Mouse (Mus musculus): ENCODE measurements around the gene Il1rn. TPM values are rescaled to one million over a fixed set of nuclear protein-coding genes. Genes with fewer than 3 reads are reported as not detected.

Il1rn gene
- polyA plus RNA-seq, 1 experiment from 2014 or later = 0.84 TPM

DNA sequence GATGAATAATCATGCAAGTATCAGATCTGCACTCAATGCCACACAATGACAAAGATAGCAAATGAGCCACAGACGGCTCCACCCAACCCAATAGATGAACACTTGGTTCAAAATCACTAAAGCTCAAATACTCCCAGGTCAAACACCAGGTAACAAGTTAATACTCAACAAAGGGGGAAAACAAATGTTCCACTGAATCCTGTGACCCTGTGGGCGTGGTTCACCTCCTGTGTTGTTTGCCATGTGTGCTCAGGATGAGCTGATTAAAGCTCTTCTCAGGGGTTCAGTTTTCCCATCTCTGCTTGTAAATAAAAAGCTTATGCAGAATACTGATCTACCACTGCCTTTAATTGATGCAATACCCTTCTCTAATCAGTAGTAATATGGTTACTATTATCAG lies 14.5 kb downstream of the Il1rn start:
- H3K9ac ChIP-seq = no peak overlapping the region
- no peak overlapping the region for H3K4me3 ChIP-seq
- H3K4me2 ChIP-seq = no peak overlapping the region
- no peak for ATAC-seq (ENCODE audit: borderline replicate concordance, extremely low read depth, low FRiP score, low TSS enrichment)
- 65% methylated on average over 2 of the region's 2 CpGs for WGBS
- H3K36me3 ChIP-seq = no peaks in the 10 kb centered on the region
- no peak overlapping the region for H3K27ac ChIP-seq
- H3K4me1 ChIP-seq = no peaks in the 10 kb centered on the region
- no peaks in the 10 kb centered on the region for H3K27me3 ChIP-seq
- H3K9me3 ChIP-seq = no peaks in the 10 kb centered on the region

GRCm38 (mm10) chr2:24353042-24353441 lies 16.4 kb downstream of the Il1rn start:
- Histone ChIP-seq H3K4me2 (no peak overlapping the region), H3K27ac (no peak overlapping the region), H3K9ac (no peak overlapping the region), H3K36me3 (no peaks in the 10 kb centered on the region), H3K27me3 (no peaks in the 10 kb centered on the region), H3K9me3 (no peaks in the 10 kb centered on the region), H3K4me1 (no peaks in the 10 kb centered on the region), H3K4me3 (no peak overlapping the region)
- no peak for ATAC-seq (ENCODE audit: borderline replicate concordance, extremely low read depth, low FRiP score, low TSS enrichment)
- WGBS = 79% methylated on average over 2 of the region's 2 CpGs

DNA sequence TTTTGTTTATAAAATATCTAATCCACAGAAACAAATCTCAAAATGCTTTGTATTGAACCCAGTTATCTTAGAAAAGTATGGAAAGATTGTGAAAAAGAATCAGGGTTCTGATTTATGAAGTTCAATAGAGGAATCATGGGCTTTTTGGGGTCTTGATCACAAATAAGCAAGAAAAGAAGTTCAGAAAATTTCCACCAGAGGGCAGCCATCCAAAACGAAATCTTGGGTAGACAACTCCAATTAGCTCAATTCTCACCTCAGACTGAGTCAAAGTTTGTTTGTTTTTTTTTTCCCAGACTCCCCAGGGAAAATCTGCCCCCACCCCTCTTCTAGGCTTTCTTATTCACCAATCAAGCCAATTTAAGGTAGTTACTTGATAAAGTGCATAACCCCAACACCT lies 21.0 kb downstream of the Il1rn start:
- H3K27me3 ChIP-seq = no peaks in the 10 kb centered on the region

GRCm38 (mm10) chr2:24359347-24359746 lies 22.7 kb downstream of the Il1rn start:
- Histone ChIP-seq H3K4me2 (no peak overlapping the region), H3K27ac (no peak overlapping the region), H3K36me3 (no peaks in the 10 kb centered on the region), H3K9ac (no peak overlapping the region), H3K4me1 (no peaks in the 10 kb centered on the region), H3K9me3 (no peaks in the 10 kb centered on the region), H3K27me3 (no peaks in the 10 kb centered on the region), H3K4me3 (no peak overlapping the region)
- WGBS = 84% methylated on average over 1 of the region's 1 CpGs
- no peak for ATAC-seq (ENCODE audit: borderline replicate concordance, extremely low read depth, low FRiP score, low TSS enrichment)

More for the DNA sequence above, 21.0 kb downstream of the Il1rn start:
- 17% methylated on average over 1 of the region's 1 CpGs for WGBS
- Histone ChIP-seq H3K9me3 (no peaks in the 10 kb centered on the region), H3K4me1 (no peaks in the 10 kb centered on the region), H3K36me3 (no peaks in the 10 kb centered on the region), H3K4me2 (no peak overlapping the region), H3K9ac (no peak overlapping the region), H3K27ac (no peak overlapping the region), H3K4me3 (no peak overlapping the region)
- ATAC-seq (ENCODE audit: borderline replicate concordance, extremely low read depth, low FRiP score, low TSS enrichment) = no peak

- WGBS = 53% methylated on average over 3 of the region's 3 CpGs
- no peaks in the 10 kb centered on the region for H3K27me3 ChIP-seq
- no peak overlapping the region for H3K27ac ChIP-seq
- peaks cover 11% of the 10 kb centered on the region for H3K4me1 ChIP-seq
- no peak overlapping the region for H3K4me3 ChIP-seq
- ATAC-seq (ENCODE audit: borderline replicate concordance, extremely low read depth, low FRiP score, low TSS enrichment) = no peak
- no peaks in the 10 kb centered on the region for H3K36me3 ChIP-seq
- no peaks in the 10 kb centered on the region for H3K9me3 ChIP-seq
- H3K9ac ChIP-seq = no peak overlapping the region
- H3K4me2 ChIP-seq = no peak overlapping the region
Observed at GRCm38 (mm10) chr2:24363818-24364217, 27.2 kb downstream of the Il1rn start.

GRCm38 (mm10) chr2:24366214-24366975 lies 29.7 kb downstream of the Il1rn start:
- 56% methylated on average over 12 of the region's 12 CpGs for WGBS
- H3K9ac ChIP-seq = no peak overlapping the region
- H3K27me3 ChIP-seq = no peaks in the 10 kb centered on the region
- ATAC-seq (ENCODE audit: borderline replicate concordance, extremely low read depth, low FRiP score, low TSS enrichment) = no peak
- peaks cover 11% of the 10 kb centered on the region for H3K4me1 ChIP-seq
- no peaks in the 10 kb centered on the region for H3K36me3 ChIP-seq
- no peak overlapping the region for H3K4me2 ChIP-seq
- no peak overlapping the region for H3K4me3 ChIP-seq
- no peaks in the 10 kb centered on the region for H3K9me3 ChIP-seq
- no peak overlapping the region for H3K27ac ChIP-seq

DNA sequence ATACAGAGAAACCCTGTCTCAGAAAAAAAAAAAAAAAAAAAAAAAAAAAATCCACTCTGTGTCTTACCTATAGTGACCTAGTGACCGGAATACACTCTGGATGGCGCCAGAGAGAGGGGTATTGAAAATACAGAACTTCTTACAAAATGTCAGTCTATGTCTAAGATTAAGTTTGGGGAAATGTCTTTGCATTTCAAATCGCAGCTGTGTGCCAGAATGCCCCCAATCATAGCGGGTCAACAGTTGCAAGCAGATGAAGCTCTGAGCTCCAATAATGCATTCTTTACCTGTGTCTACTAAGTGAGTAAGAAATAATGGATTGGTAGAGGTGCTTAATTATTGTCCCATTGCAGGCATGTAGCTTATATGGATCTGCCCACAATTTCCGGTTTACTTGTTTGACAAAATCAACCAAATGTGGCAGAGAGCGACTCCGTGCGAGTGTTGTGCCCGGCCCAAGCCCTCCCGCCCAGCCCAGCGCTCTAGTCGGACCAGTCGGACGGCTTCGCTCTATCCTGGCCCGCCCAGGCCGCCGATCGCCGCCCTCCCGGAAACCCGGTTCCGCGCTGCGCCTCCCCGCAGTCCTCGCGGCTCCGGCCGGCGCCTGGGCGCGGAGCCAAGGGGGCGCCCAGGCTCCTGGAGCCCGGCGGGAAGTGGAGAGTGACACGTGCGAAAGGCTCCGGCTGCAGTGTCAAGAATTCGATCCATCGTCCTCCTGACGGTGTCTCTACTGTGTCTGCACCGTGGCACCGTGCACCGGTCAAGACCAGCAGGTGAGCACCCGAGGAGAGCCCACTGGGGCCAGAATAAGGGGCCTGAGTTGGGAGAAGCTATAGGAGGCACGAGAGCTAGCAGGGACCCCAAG lies 30.6 kb downstream of the Il1rn start, which contains the start of gene Psd4:
Gene Psd4, plus strand, starts transcription at position 551 of the 865 bp plus-strand sequence.
- no peaks in the 10 kb centered on the region for H3K36me3 ChIP-seq
- H3K27ac ChIP-seq = no peak within 1 kb of the TSS
- ATAC-seq (ENCODE audit: borderline replicate concordance, extremely low read depth, low FRiP score, low TSS enrichment) = peak; percentile 93
- H3K9ac ChIP-seq = no peak within 1 kb of the TSS
- H3K4me2 ChIP-seq = peak within 1 kb of the TSS; percentile 58
- H3K4me1 ChIP-seq = peaks cover 11% of the 10 kb centered on the region
- H3K9me3 ChIP-seq = no peaks in the 10 kb centered on the region
- no peaks in the 10 kb centered on the region for H3K27me3 ChIP-seq
- peak within 1 kb of the TSS; percentile 25 for H3K4me3 ChIP-seq
- WGBS = 2% methylated on average over 44 of the region's 47 CpGs

- peak overlapping the region; percentile 25 for H3K4me3 ChIP-seq
- no peaks in the 10 kb centered on the region for H3K9me3 ChIP-seq
- no peaks in the 10 kb centered on the region for H3K27me3 ChIP-seq
- H3K27ac ChIP-seq = no peak overlapping the region
- peaks cover 11% of the 10 kb centered on the region for H3K4me1 ChIP-seq
- H3K4me2 ChIP-seq = peak overlapping the region; percentile 58
- H3K9ac ChIP-seq = no peak overlapping the region
- no peak for ATAC-seq (ENCODE audit: borderline replicate concordance, extremely low read depth, low FRiP score, low TSS enrichment)
- whole genome bisulfite sequencing = 45% methylated on average over 4 of the region's 4 CpGs
- no peaks in the 10 kb centered on the region for H3K36me3 ChIP-seq
Observed at GRCm38 (mm10) chr2:24367895-24368261, 31.2 kb downstream of the Il1rn start.

DNA sequence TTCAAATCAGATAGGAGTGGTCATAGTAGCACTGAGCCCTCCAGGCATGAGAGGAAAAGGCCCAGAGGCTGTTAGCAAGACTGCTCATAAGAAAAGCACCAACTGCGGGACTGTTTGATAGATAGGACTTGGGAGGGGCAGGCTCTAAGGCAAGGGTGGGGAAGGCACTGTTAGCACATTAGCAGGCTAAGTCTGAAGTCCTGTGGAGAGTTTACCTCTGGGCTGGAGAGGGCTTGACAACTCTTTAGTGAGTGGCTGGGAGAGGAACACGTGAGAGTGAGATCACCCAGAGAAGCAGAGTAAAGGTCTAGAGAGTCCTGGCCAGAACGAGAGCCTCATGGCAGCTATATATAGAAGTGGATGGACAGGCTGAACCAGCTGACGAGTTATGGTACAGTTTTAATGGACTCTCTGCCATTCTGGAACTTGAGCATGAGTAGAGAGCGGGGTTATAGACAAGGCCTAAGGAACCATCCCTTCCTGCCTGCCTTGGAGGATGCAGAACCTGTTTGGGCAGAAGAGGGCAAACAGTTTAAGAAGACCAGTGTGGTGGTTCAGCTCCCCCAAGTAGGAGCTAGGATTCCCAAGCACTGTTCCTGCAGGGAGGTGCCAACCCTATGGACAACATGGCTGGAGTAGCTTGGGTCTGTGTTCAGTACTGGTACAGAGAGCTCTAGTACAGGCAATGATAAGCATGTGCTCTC lies 42.2 kb downstream of the Il1rn start:
- no peaks in the 10 kb centered on the region for H3K4me1 ChIP-seq
- no peaks in the 10 kb centered on the region for H3K36me3 ChIP-seq
- H3K9me3 ChIP-seq = no peaks in the 10 kb centered on the region
- no peaks in the 10 kb centered on the region for H3K27me3 ChIP-seq
- H3K9ac ChIP-seq = no peak overlapping the region
- WGBS = 51% methylated on average over 5 of the region's 5 CpGs
- H3K4me3 ChIP-seq = no peak overlapping the region
- no peak overlapping the region for H3K27ac ChIP-seq
- H3K4me2 ChIP-seq = no peak overlapping the region
- ATAC-seq (ENCODE audit: borderline replicate concordance, extremely low read depth, low FRiP score, low TSS enrichment) = peak; percentile 64

DNA sequence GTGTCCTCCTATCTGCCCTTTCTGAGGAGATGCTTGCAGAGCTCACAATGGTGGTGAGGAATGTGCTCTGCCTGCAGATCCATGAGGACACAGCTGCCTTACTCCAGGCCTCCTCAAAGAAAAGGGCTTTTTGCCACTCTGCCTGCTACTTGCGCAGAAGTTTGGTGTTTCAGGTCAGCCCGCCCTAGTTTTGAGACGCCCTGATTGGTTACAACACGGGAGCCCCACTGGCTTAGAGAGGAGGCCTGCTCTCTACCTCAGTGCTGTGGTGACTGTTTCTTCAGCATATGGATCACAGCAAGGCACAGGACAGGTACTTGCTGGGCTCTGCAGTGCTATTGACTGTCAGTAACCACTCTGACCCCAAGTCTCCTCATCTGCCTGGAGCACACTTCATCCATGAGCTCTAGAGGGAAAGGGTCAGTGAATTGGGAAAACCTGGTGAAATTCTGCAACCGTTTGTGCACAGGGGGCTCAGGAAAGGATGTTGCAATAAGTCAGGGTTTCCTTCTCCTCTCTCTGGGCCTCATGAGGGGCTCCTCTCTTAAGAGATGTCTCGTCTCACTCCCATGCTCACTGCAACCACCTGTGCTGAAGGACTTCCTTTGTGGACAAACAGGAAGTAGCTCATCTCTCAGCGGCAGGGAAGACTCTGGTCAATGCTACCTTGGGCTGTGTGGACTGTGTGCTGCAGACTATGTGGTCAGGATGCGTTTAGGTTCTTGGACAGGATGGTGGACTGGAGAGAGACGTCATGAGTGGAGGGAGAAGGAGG lies 46.0 kb downstream of the Il1rn start:
- H3K27me3 ChIP-seq = no peaks in the 10 kb centered on the region
- WGBS = 62% methylated on average over 9 of the region's 9 CpGs
- no peak overlapping the region for H3K4me2 ChIP-seq
- H3K27ac ChIP-seq = no peak overlapping the region
- H3K4me3 ChIP-seq = no peak overlapping the region
- no peaks in the 10 kb centered on the region for H3K36me3 ChIP-seq
- H3K9me3 ChIP-seq = no peaks in the 10 kb centered on the region
- H3K4me1 ChIP-seq = no peaks in the 10 kb centered on the region
- ATAC-seq (ENCODE audit: borderline replicate concordance, extremely low read depth, low FRiP score, low TSS enrichment) = no peak
- no peak overlapping the region for H3K9ac ChIP-seq

- WGBS = 68% methylated on average over 3 of the region's 3 CpGs
- Histone ChIP-seq H3K9me3 (no peaks in the 10 kb centered on the region), H3K4me3 (no peak overlapping the region), H3K27ac (no peak overlapping the region), H3K36me3 (no peaks in the 10 kb centered on the region), H3K9ac (no peak overlapping the region), H3K27me3 (no peaks in the 10 kb centered on the region), H3K4me2 (no peak overlapping the region), H3K4me1 (no peaks in the 10 kb centered on the region)
- no peak for ATAC-seq (ENCODE audit: borderline replicate concordance, extremely low read depth, low FRiP score, low TSS enrichment)
Observed at GRCm38 (mm10) chr2:24383636-24384035, 47.0 kb downstream of the Il1rn start.

Data from lung, embryonic 15.5 days (tissue).